Mouse (Mus musculus) liver, postnatal 0 days (tissue): ENCODE data around the gene Itpr1.

Source experiments
- CTCF ChIP-seq: sonication (generic); IDR thresholded peaks from 2 replicates; pipeline ENCODE4 v1.5.1; 2016; ENCODE audit warnings: antibody characterized with exemption, low read depth
- EP300 ChIP-seq: IDR thresholded peaks from 2 replicates; pipeline ENCODE4 v1.6.1; 2016; ENCODE audit warnings: antibody characterized with exemption, low read depth, mild to moderate bottlenecking

DNA sequence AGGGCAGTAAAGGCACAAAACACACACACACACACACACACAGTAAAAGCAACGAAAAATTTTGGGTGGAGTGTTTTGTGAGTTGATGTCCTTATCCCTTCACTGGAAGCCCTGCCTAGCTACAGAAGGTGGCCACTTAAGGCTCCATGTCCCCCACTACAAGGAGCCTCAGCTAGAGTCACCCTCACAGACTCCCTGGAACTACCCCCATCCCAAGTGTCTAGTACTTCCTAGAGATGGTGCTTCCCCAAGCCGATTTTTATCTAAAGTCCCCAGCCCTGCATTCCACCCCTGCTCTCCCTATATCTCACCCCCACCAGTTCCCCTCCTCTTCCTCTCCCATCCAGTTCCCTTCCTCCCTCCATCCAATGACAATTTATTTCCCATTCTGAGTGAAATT is 47.3 kb upstream of the Itpr1 start:
- TF ChIP-seq EP300 = no peak
- TF ChIP-seq CTCF = no peak
